Comparison of ENCODE assay signal across 9 mouse cellular contexts in the genomic region with DNA sequence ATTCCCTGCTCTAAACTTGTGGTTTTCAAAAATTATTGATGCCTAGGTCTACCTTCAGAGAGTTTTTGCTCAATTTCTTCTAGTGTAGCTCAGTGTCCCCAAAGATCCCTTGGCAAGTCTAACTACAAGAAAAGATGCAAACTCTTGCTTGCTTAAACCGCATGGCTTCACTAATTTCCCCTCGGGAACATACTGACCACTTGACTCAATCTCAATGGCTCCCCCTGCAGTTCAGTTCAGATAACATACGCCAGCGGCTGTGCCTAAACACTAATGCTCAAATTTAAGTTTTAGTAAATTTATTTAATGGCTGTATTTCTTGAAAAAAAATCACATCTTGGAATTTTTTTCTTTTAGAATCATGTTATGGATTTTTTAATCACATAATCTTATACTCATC. TPM values are rescaled to one million over a fixed set of nuclear protein-coding genes. Genes with fewer than 3 reads are reported as not detected.
DNase-seq lines count a peak whose midpoint lies in the region; TF ChIP-seq lines count a peak whose summit lies in the region.
"Had no signal": no experiment of that assay in that cellular context is flagged by ENCODE, and none has a peak within 500 bp of the region (broad histone marks: within the 10 kb centered on the region; RNA-seq: fewer than 3 reads in every experiment).

No protein-coding gene starts in this region.

- H3K4me3 ChIP-seq in heart, adult 2 months = no peak overlapping the region
- H3K4me3 ChIP-seq: midbrain, embryonic 12.5 days had no signal

- peak; percentile 30 to 34 for DNase-seq in heart, adult 2 months
- no peak for DNase-seq in heart, adult 11 months
- DNase-seq in urinary bladder, postnatal 25 days (ENCODE audit: low spot score) = peak; percentile 50
- DNase-seq in urinary bladder, adult 2 months (ENCODE audit: low spot score) = no peak
- DNase-seq in embryo, embryonic 10.5 days (ENCODE audit: low spot score) = peak; percentile 82
- DNase-seq in heart, postnatal 4 days = peak; percentile 76
- DNase-seq in left cerebral cortex, postnatal 25 days (ENCODE audit: low spot score in 2 of 2) = peak; percentile 20 to 48
- DNase-seq in right cerebral cortex, postnatal 10 days (ENCODE audit: low spot score in 2 of 2) = peak; percentile 31 to 36

- 27% methylated on average over 4 of the region's 4 CpGs for WGBS in heart, adult 2 months

- no peak overlapping the region for H3K9ac ChIP-seq in heart, adult 2 months (ENCODE audit: low read depth, low read length)
- H3K9ac ChIP-seq: midbrain, embryonic 12.5 days had no signal

- H3K27ac ChIP-seq in heart, adult 2 months = no peak overlapping the region
- H3K27ac ChIP-seq: midbrain, embryonic 12.5 days had no signal

- H3K79me2 ChIP-seq in heart, adult 2 months (replicated peaks; ENCODE audit: control insufficient read depth, insufficient read depth, low read length) = no peaks in the 10 kb centered on the region

- peak; percentile 87 for TF ChIP-seq CTCF in heart, adult 2 months (IDR thresholded peaks at IDR 0.05)

- no peak for TF ChIP-seq POLR2A in heart, adult 2 months (IDR thresholded peaks at IDR 0.05; ENCODE audit: insufficient read depth, low read depth, low read length)

- intact Hi-C loops in heart, adult 2 months (cut with DNase I) = loop anchor here (2.0 to 10.0 kb wide), 3 partner anchors 123 to 595 kb away; no protein-coding TSS in a partner anchor
- intact Hi-C loops in left cerebral cortex, postnatal 25 days (cut with DNase I) = loop anchor here (5.0 to 10.0 kb wide), 2 partner anchors 123 to 310 kb away; no protein-coding TSS in a partner anchor

- no peak for TF ChIP-seq EP300 in heart, adult 2 months (IDR thresholded peaks at IDR 0.05; ENCODE audit: insufficient read depth, low read depth, low read length)

- peaks cover 3% of the 10 kb centered on the region; the same call in 1 of the 2 replicates for H3K4me1 ChIP-seq in heart, adult 2 months (ENCODE audit: control insufficient read depth, insufficient read depth, low read length)
- H3K4me1 ChIP-seq: midbrain, embryonic 12.5 days had no signal

- no peaks in the 10 kb centered on the region for H3K36me3 ChIP-seq in heart, adult 2 months (ENCODE audit: control insufficient read depth, insufficient read depth, low read length)
- H3K36me3 ChIP-seq: midbrain, embryonic 12.5 days had no signal

- no peaks in the 10 kb centered on the region for H3K27me3 ChIP-seq in heart, adult 2 months (ENCODE audit: control insufficient read depth, insufficient read depth, low read length)
- H3K27me3 ChIP-seq: midbrain, embryonic 12.5 days had no signal

RNA-seq across cellular contexts. Expression of gene Slc8a1, which starts 49.2 kb away (rescaled TPM):
- 100 to 1,000 TPM; 426 to 460 TPM for total RNA-seq in heart, adult 2 months (2021)
- 49.9 and 111 TPM in 2 replicates for polyA plus RNA-seq in heart, adult 2 months (2012; rRNA removed)
- 17.6 and 33.3 TPM in 2 replicates for polyA plus RNA-seq in urinary bladder, adult 2 months (2012; rRNA removed)
- total RNA-seq in heart, postnatal 4 days (2021) = 1,000 to 10,000 TPM; 1,020 to 1,023 TPM
- total RNA-seq in left cerebral cortex, postnatal 25 days (2021) = 100 to 1,000 TPM; 213 to 244 TPM

Comparison
In these comparisons a context has a peak if more than half of its experiments do, and no peak if none do; other contexts are left out.
1. DNase-seq: peak in heart, adult 2 months (2 of 2), urinary bladder, postnatal 25 days (single experiment), embryo, embryonic 10.5 days (single experiment), heart, postnatal 4 days (single experiment), left cerebral cortex, postnatal 25 days (2 of 2) and right cerebral cortex, postnatal 10 days (2 of 2); none in heart, adult 11 months (single experiment) and urinary bladder, adult 2 months (single experiment).